10 mouse cellular contexts compared by ENCODE assay signal in the genomic region with DNA sequence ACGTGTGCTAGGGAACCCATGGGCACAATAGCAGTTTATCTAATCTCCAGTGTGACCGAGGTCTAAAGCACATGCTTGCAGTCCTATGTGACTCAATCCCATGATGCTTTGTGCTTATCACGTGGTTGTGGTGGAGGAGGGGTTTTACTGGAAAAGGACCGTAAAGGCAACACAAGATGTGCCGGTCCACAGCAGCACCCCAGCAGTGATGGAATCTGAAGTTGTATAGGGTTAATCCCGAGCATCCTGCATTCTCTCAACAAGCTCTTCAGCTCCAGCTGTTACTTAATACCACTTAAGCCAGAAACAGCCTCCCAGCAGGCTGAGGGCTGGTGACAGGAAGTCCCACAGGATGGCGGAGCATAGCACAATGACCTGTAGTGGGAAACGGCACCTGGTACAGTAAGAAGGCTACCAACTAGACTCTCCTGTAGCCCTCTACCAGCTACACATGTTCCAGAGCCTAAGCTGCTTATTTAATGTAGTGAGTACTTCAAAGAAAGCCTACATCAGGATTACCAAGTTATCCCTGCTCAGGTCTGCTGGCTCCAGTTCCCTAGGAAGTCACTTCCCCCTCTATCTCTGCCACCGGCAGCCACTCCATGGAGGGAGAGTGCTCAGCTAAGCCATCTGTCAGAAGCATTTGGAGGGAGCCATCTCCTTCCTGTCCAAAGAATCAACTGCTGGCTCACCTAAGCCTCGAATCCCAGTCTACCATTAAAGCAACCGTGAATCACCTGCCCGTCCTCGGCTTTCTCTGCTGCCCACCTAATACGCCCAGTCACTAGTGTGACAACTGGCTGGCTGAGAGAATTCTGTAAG. TPM values are rescaled to one million over a fixed set of nuclear protein-coding genes. Genes with fewer than 3 reads are reported as not detected.
DNase-seq lines count a peak whose midpoint lies in the region; ATAC-seq lines count a peak whose summit lies in the region.
"Had no signal": no experiment of that assay in that cellular context is flagged by ENCODE, and none has a peak within 500 bp of the region (broad histone marks: within the 10 kb centered on the region; RNA-seq: fewer than 3 reads in every experiment).

No protein-coding gene starts in this region.

- no peak overlapping the region for H3K4me3 ChIP-seq in midbrain, embryonic 11.5 days (ENCODE audit: low read depth, low read length)
- no peak overlapping the region for H3K4me3 ChIP-seq in midbrain, embryonic 15.5 days
- H3K4me3 ChIP-seq in heart, embryonic 15.5 days, result no peak overlapping the region
- no peak overlapping the region for H3K4me3 ChIP-seq in stomach, embryonic 16.5 days (replicated peaks; ENCODE audit: low read length)
- H3K4me3 ChIP-seq: megakaryocyte, embryonic 14.5 days had no signal

- H3K9ac ChIP-seq in midbrain, embryonic 11.5 days (ENCODE audit: low read length), result no peak overlapping the region
- no peak overlapping the region for H3K9ac ChIP-seq in midbrain, embryonic 15.5 days
- H3K9ac ChIP-seq in heart, embryonic 15.5 days, result no peak overlapping the region
- no peak overlapping the region for H3K9ac ChIP-seq in stomach, embryonic 16.5 days (ENCODE audit: low read length)

- H3K36me3 ChIP-seq in midbrain, embryonic 11.5 days (ENCODE audit: control insufficient read depth, insufficient read depth, low read length), result 0 out of 2 replicates have a peak, but pooled peaks cover 3% of the 10 kb centered on the region
- H3K36me3 ChIP-seq in midbrain, embryonic 15.5 days (replicated peaks), result no peaks in the 10 kb centered on the region
- no peaks in the 10 kb centered on the region for H3K36me3 ChIP-seq in heart, embryonic 15.5 days
- no peaks in the 10 kb centered on the region for H3K36me3 ChIP-seq in stomach, embryonic 16.5 days (ENCODE audit: control insufficient read depth, insufficient read depth, low read length)

- ATAC-seq in midbrain, embryonic 11.5 days (ENCODE audit: low FRiP score), result 0 out of 2 replicates have a peak, but pooled peaks have one; percentile 3
- ATAC-seq in midbrain, embryonic 15.5 days (replicated peaks), result no peak
- no peak; the same call in 1 of the 2 replicates for ATAC-seq in heart, embryonic 15.5 days (replicated peaks; ENCODE audit: insufficient number of reproducible peaks, insufficient read depth, low FRiP score, low read depth)
- peak; percentile 34; the same call in 1 of the 2 replicates for ATAC-seq in stomach, embryonic 16.5 days (ENCODE audit: insufficient read depth, low FRiP score)
- ATAC-seq: hindbrain, embryonic 16.5 days had no signal

- H3K9me3 ChIP-seq in midbrain, embryonic 11.5 days (ENCODE audit: control insufficient read depth, low read length), result no peaks in the 10 kb centered on the region
- no peaks in the 10 kb centered on the region for H3K9me3 ChIP-seq in midbrain, embryonic 15.5 days
- H3K9me3 ChIP-seq in heart, embryonic 15.5 days (replicated peaks), result no peaks in the 10 kb centered on the region
- H3K9me3 ChIP-seq in stomach, embryonic 16.5 days (replicated peaks; ENCODE audit: control insufficient read depth, low read length), result no peaks in the 10 kb centered on the region
- H3K9me3 ChIP-seq: megakaryocyte, embryonic 14.5 days had no signal

- peaks cover 20% of the 10 kb centered on the region for H3K4me1 ChIP-seq in midbrain, embryonic 11.5 days (ENCODE audit: control insufficient read depth, insufficient read depth, low read length)
- peaks cover 24% of the 10 kb centered on the region for H3K4me1 ChIP-seq in midbrain, embryonic 15.5 days
- H3K4me1 ChIP-seq in heart, embryonic 15.5 days (replicated peaks), result peaks cover 39% of the 10 kb centered on the region
- peaks cover 19% of the 10 kb centered on the region for H3K4me1 ChIP-seq in stomach, embryonic 16.5 days (ENCODE audit: control insufficient read depth, insufficient read depth, low read length)

- WGBS in midbrain, embryonic 11.5 days, result 61% methylated on average over 14 of the region's 14 CpGs
- WGBS in midbrain, embryonic 15.5 days, result 60% methylated on average over 14 of the region's 14 CpGs
- 48% methylated on average over 14 of the region's 14 CpGs for WGBS in heart, embryonic 15.5 days
- 54% methylated on average over 14 of the region's 14 CpGs for WGBS in stomach, embryonic 16.5 days

- no peaks in the 10 kb centered on the region for H3K27me3 ChIP-seq in midbrain, embryonic 11.5 days (ENCODE audit: control insufficient read depth, insufficient read depth, low read length)
- H3K27me3 ChIP-seq in midbrain, embryonic 15.5 days (replicated peaks), result no peaks in the 10 kb centered on the region
- no peaks in the 10 kb centered on the region for H3K27me3 ChIP-seq in heart, embryonic 15.5 days
- H3K27me3 ChIP-seq in stomach, embryonic 16.5 days (ENCODE audit: control insufficient read depth, insufficient read depth, low read length), result no peaks in the 10 kb centered on the region
- H3K27me3 ChIP-seq: megakaryocyte, embryonic 14.5 days had no signal

- DNase-seq in adrenal gland, postnatal 14 days, result peak; percentile 17
- DNase-seq in adrenal gland, postnatal 4 days (ENCODE audit: low spot score in 2 of 2), result no peak
- DNase-seq in midbrain, embryonic 11.5 days (ENCODE audit: low spot score, missing footprints), result peak; percentile 86
- no peak for DNase-seq in yolk sac, embryonic 10.5 days (ENCODE audit: low spot score)
- no peak for DNase-seq in right cerebral cortex, postnatal 25 days

- no peak overlapping the region for H3K4me2 ChIP-seq in midbrain, embryonic 11.5 days
- no peak overlapping the region; the same call in 1 of the 2 replicates for H3K4me2 ChIP-seq in midbrain, embryonic 15.5 days
- peak overlapping the region; percentile 31 for H3K4me2 ChIP-seq in heart, embryonic 15.5 days
- no peak overlapping the region for H3K4me2 ChIP-seq in stomach, embryonic 16.5 days (ENCODE audit: low read depth, low read length)

- no peak overlapping the region for H3K27ac ChIP-seq in midbrain, embryonic 11.5 days (ENCODE audit: low read depth, low read length)
- no peak overlapping the region for H3K27ac ChIP-seq in midbrain, embryonic 15.5 days
- H3K27ac ChIP-seq in heart, embryonic 15.5 days, result peak overlapping the region; percentile 37; the same call in 1 of the 2 replicates
- no peak overlapping the region for H3K27ac ChIP-seq in stomach, embryonic 16.5 days (ENCODE audit: low read length)

RNA-seq across cellular contexts. Expression of a gene that starts 51.3 kb away (rescaled TPM):
- 9.7 and 11.0 TPM in 2 replicates for total RNA-seq in adrenal gland, postnatal 14 days (2021)
- 10 to 100 TPM; 11.9 to 16.0 TPM for total RNA-seq in adrenal gland, postnatal 4 days (2021)
- polyA plus RNA-seq in midbrain, embryonic 11.5 days (2014; fragmentation: Nextera tagmentation; extraction: Ambion mirVana), result 4.9 and 5.5 TPM in 2 replicates
- polyA plus RNA-seq in midbrain, embryonic 15.5 days (2015; fragmentation: Nextera tagmentation; extraction: Ambion mirVana), result 10.0 and 10.4 TPM in 2 replicates
- 2.9 and 3.6 TPM in 2 replicates for polyA plus RNA-seq in heart, embryonic 15.5 days (2015; fragmentation: Nextera tagmentation; extraction: Ambion mirVana)
- 3.0 and 3.8 TPM in 2 replicates for polyA plus RNA-seq in stomach, embryonic 16.5 days (2015; fragmentation: Nextera tagmentation; extraction: Ambion mirVana)

Comparison
In these comparisons a context has a peak if more than half of its experiments do, and no peak if none do; other contexts are left out.
1. DNase-seq: peak in adrenal gland, postnatal 14 days (single experiment) and midbrain, embryonic 11.5 days (single experiment); none in adrenal gland, postnatal 4 days (0 of 2), yolk sac, embryonic 10.5 days (single experiment) and right cerebral cortex, postnatal 25 days (single experiment).
2. ATAC-seq: peak in midbrain, embryonic 11.5 days (single experiment) and stomach, embryonic 16.5 days (single experiment); none in midbrain, embryonic 15.5 days (single experiment) and heart, embryonic 15.5 days (single experiment).